Comparison of ENCODE assay signal across 16 mouse cellular contexts in genomic region chr14:120259426-120259825, GRCm38 (mm10).
"Had no signal": no experiment of that assay in that cellular context is flagged by ENCODE, and none has a peak within 500 bp of the region (broad histone marks: within the 10 kb centered on the region; RNA-seq: fewer than 3 reads in every experiment).

No protein-coding gene starts in this region.

- H3K4me3 ChIP-seq: kidney, embryonic 15.5 days; left cerebral cortex, adult 2 months; liver, embryonic 13.5 days; megakaryocyte, embryonic 14.5 days; midbrain, embryonic 12.5 days; stomach, embryonic 15.5 days had no signal

- H3K36me3 ChIP-seq: kidney, embryonic 15.5 days; liver, embryonic 13.5 days; midbrain, embryonic 12.5 days; stomach, embryonic 15.5 days had no signal

- H3K4me2 ChIP-seq: kidney, embryonic 15.5 days; liver, embryonic 13.5 days; midbrain, embryonic 12.5 days; stomach, embryonic 15.5 days had no signal

- H3K9ac ChIP-seq: kidney, embryonic 15.5 days; liver, embryonic 13.5 days; midbrain, embryonic 12.5 days; stomach, embryonic 15.5 days had no signal

- H3K27me3 ChIP-seq: kidney, embryonic 15.5 days; liver, embryonic 13.5 days; megakaryocyte, embryonic 14.5 days; midbrain, embryonic 12.5 days; stomach, embryonic 15.5 days had no signal

- H3K27ac ChIP-seq: kidney, embryonic 15.5 days; left cerebral cortex, adult 2 months; liver, embryonic 13.5 days; midbrain, embryonic 12.5 days; stomach, embryonic 15.5 days had no signal

- DNase-seq: kidney, adult 11 months; kidney, adult 8-10 months; kidney, postnatal 10 days; kidney, postnatal 36 days; layer of hippocampus, postnatal 36 days; liver, embryonic 13.5 days; lung, adult 2 months; lung, postnatal 36 days; right cerebral cortex, postnatal 25 days; spleen, adult 18-20 months; thymus, postnatal 25 days had no signal

- H3K9me3 ChIP-seq: kidney, embryonic 15.5 days; stomach, embryonic 15.5 days had no signal

- H3K4me1 ChIP-seq: liver, embryonic 13.5 days; midbrain, embryonic 12.5 days; stomach, embryonic 15.5 days had no signal
